Mouse (Mus musculus): ENCODE measurements around the gene Birc3. TPM values are rescaled to one million over a fixed set of nuclear protein-coding genes. Genes with fewer than 3 reads are reported as not detected.
"Not testable (repeated sequence)": the region's sequence is repeated elsewhere in the genome, so short reads cannot be mapped to it uniquely, and the experiment has no call there.

The Birc3 gene
- polyA plus RNA-seq, 1 experiment = 1.9 TPM

DNA sequence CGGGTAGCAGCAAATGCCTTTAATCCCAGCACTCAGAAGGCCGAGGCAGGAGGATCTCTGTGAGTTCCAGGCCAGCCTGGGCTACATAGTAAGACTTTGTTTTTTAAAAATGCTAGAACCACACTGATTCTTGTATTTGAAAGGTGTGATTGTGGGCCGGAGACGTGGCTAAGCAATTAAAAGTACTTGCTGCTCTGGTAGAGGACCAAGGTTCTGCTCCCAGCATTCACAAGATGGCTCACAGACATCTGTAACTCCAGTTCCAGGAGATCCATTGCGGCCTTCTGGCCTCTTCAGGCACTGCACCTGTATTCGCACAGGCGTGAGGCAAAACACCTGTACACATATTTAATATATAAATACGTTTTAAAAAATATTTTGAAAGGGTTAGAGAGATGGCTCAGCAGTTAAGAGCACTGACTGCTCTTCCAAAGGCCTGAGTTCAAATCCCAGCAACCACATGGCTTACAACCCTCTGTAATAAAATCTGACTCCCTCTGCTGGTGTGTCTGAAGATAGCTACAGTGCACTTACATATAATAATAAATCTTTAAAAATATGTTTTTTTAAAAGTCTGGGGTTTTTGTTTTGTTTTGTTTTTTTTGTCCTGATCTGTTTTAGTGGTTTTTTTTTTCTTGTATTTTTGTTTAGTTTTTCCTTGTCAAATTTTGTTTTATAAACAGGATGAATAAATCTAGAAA is 675 bp upstream of the Birc3 start:
- Histone ChIP-seq H3K4me3 (ENCODE audit: control insufficient read depth, low read depth, low read length) (no peak overlapping the region), H3K27ac (ENCODE audit: control insufficient read depth, insufficient read depth, low read depth, low read length) (0 out of 2 replicates have a peak overlapping the region, but pooled peaks have one; percentile 7)

DNA sequence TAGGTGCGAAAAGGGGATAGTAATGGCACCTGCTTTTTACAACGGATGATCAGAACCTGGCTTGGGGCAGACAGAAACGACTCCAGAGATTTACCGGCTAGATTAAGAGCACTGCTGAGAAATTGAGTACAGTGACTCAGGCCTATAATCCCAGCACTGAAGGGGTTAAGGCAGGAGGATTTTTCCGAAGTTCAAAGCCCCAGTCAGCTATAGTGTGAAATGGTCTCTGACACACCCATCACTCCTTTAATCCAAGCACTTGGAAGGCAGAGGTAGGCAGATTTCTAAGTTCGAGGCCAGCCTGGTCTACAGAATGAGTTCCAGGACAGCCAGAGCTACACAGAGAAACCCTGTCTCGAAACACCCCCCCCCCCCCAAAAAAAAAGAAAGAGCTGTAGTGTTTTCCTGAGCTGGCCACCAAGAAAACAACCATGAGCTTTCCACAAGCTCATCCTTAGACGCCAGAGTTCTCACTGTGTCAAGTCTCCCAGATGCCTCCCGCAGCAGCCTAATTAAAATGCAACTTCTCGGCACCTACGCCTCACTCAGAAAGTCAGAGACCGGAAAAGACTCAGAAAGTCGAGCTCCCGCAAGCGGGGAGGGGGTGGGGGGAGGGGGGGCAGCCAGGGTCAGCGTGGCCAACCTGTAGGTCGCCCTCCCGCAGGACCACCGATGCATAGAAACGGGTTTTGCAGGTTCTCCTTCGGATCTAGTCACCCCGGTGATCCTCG is 777 bp downstream of the Birc3 start:
- Histone ChIP-seq H3K36me3 (ENCODE audit: control insufficient read depth, insufficient read depth, low read length) (no peaks in the 10 kb centered on the region), H3K27me3 (ENCODE audit: control insufficient read depth, insufficient read depth, low read length) (no peaks in the 10 kb centered on the region), H3K4me1 (ENCODE audit: control insufficient read depth, insufficient read depth, low read length) (peaks cover 8% of the 10 kb centered on the region), H3K4me3 (ENCODE audit: control insufficient read depth, low read depth, low read length) (peak overlapping the region; percentile 88), H3K27ac (ENCODE audit: control insufficient read depth, insufficient read depth, low read depth, low read length) (peak overlapping the region; percentile 88)
- TF ChIP-seq POLR2A (IDR thresholded peaks at IDR 0.05; ENCODE audit: control insufficient read depth, low read depth, low read length) = no peak
- TF ChIP-seq CTCF (IDR thresholded peaks at IDR 0.05; ENCODE audit: control insufficient read depth, insufficient read depth, insufficient replicate concordance, low read depth, low read length) = no peak

More for the DNA sequence above, 675 bp upstream of the Birc3 start:
- Histone ChIP-seq H3K36me3 (ENCODE audit: control insufficient read depth, insufficient read depth, low read length) (no peaks in the 10 kb centered on the region), H3K4me1 (ENCODE audit: control insufficient read depth, insufficient read depth, low read length) (peaks cover 5% of the 10 kb centered on the region), H3K27me3 (ENCODE audit: control insufficient read depth, insufficient read depth, low read length) (no peaks in the 10 kb centered on the region)
- no peak for TF ChIP-seq POLR2A (IDR thresholded peaks at IDR 0.05; ENCODE audit: control insufficient read depth, low read depth, low read length)
- TF ChIP-seq CTCF (IDR thresholded peaks at IDR 0.05; ENCODE audit: control insufficient read depth, insufficient read depth, insufficient replicate concordance, low read depth, low read length) = no peak

DNA sequence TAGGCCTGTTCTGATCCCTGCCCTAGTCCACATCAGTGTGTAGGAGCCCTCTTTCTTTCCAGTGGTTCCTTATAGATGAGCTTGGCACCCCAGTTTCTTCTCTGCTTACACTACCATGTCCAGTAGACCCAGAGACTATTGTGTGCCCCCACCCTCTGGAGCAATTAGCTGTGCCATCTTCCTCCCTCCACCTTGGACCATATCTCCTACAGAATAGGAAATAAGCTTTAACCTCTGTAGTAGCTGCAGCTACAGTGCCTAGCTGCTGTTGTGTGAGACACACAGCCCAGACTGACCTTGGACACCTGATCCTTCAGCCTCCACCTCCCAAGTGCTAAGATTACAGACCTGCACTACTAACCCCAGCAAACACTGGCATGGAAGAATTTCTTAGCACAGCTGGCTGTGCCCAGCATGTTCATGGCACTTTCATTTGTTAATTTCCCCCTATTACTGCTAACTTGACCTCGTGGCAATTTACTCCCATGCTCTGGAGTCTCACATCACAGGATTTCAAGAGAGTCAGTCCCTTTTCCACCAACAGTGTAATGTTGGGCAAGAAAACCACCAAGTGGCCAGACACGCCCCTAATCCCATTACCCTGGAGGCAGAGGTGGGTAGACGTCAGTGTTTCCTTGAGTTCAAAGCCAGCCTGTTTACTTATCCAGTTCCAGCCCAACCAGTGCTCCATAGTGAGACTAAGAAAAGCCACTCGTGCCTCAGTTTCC is 1.5 kb downstream of the Birc3 start:
- no peak overlapping the region for H3K4me3 ChIP-seq (ENCODE audit: control insufficient read depth, low read depth, low read length)
- H3K4me1 ChIP-seq (ENCODE audit: control insufficient read depth, insufficient read depth, low read length) = peaks cover 8% of the 10 kb centered on the region
- H3K27ac ChIP-seq (ENCODE audit: control insufficient read depth, insufficient read depth, low read depth, low read length) = no peak overlapping the region
- no peaks in the 10 kb centered on the region for H3K27me3 ChIP-seq (ENCODE audit: control insufficient read depth, insufficient read depth, low read length)
- no peaks in the 10 kb centered on the region for H3K36me3 ChIP-seq (ENCODE audit: control insufficient read depth, insufficient read depth, low read length)
- TF ChIP-seq CTCF (IDR thresholded peaks at IDR 0.05; ENCODE audit: control insufficient read depth, insufficient read depth, insufficient replicate concordance, low read depth, low read length) = no peak
- no peak for TF ChIP-seq POLR2A (IDR thresholded peaks at IDR 0.05; ENCODE audit: control insufficient read depth, low read depth, low read length)

GRCm38 (mm10) chr9:7870556-7871315 is 2.2 kb downstream of the Birc3 start:
- TF ChIP-seq CTCF (IDR thresholded peaks at IDR 0.05; ENCODE audit: control insufficient read depth, insufficient read depth, insufficient replicate concordance, low read depth, low read length) (no peak), POLR2A (IDR thresholded peaks at IDR 0.05; ENCODE audit: control insufficient read depth, low read depth, low read length) (no peak)
- Histone ChIP-seq H3K4me3 (ENCODE audit: control insufficient read depth, low read depth, low read length) (no peak overlapping the region), H3K27ac (ENCODE audit: control insufficient read depth, insufficient read depth, low read depth, low read length) (no peak overlapping the region), H3K4me1 (ENCODE audit: control insufficient read depth, insufficient read depth, low read length) (peaks cover 8% of the 10 kb centered on the region), H3K36me3 (ENCODE audit: control insufficient read depth, insufficient read depth, low read length) (no peaks in the 10 kb centered on the region), H3K27me3 (ENCODE audit: control insufficient read depth, insufficient read depth, low read length) (no peaks in the 10 kb centered on the region)

DNA sequence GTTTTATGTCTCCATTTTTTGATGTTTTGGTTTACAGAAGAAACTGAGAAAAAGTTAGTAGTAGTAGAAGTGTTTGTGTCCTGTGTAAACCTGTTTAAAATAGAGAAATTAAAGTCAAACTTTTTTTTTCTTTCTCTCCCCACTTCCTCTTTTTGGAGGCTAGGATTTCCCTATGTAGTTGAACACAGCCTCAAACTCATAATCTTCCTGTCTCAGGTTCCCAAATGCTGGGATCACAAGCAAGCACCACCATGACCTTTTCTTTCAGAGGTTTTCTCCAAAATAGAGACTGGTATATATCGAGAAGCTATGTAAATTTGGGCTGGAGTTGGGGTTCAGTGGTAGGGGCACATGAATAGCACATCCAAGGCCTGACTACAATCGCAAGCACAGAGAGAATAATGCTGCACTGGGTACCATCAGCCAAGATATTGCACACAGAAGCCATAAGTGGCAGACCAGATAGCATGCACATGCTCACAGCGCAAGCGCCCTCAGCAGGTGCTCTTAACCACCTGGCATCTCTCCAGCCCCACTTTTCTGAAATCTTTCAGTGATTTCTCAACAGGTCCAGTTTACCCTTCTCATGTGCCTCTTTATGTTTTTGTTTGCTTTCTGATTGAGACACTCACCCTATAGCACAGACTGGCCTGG is 4.0 kb downstream of the Birc3 start:
- TF ChIP-seq POLR2A (IDR thresholded peaks at IDR 0.05; ENCODE audit: control insufficient read depth, low read depth, low read length) (no peak), CTCF (IDR thresholded peaks at IDR 0.05; ENCODE audit: control insufficient read depth, insufficient read depth, insufficient replicate concordance, low read depth, low read length) (no peak)

GRCm38 (mm10) chr9:7867981-7868380 is 5.0 kb downstream of the Birc3 start:
- Histone ChIP-seq H3K27ac (ENCODE audit: control insufficient read depth, insufficient read depth, low read depth, low read length) (peak overlapping the region; percentile 7; the same call in 1 of the 2 replicates), H3K4me3 (ENCODE audit: control insufficient read depth, low read depth, low read length) (no peak overlapping the region), H3K27me3 (ENCODE audit: control insufficient read depth, insufficient read depth, low read length) (no peaks in the 10 kb centered on the region), H3K36me3 (ENCODE audit: control insufficient read depth, insufficient read depth, low read length) (no peaks in the 10 kb centered on the region), H3K4me1 (ENCODE audit: control insufficient read depth, insufficient read depth, low read length) (peaks cover 8% of the 10 kb centered on the region)
- TF ChIP-seq CTCF (IDR thresholded peaks at IDR 0.05; ENCODE audit: control insufficient read depth, insufficient read depth, insufficient replicate concordance, low read depth, low read length) (no peak), POLR2A (IDR thresholded peaks at IDR 0.05; ENCODE audit: control insufficient read depth, low read depth, low read length) (no peak)

More for the DNA sequence above, 4.0 kb downstream of the Birc3 start:
- Histone ChIP-seq H3K27ac (ENCODE audit: control insufficient read depth, insufficient read depth, low read depth, low read length) (peak overlapping the region; percentile 12; the same call in 1 of the 2 replicates), H3K27me3 (ENCODE audit: control insufficient read depth, insufficient read depth, low read length) (no peaks in the 10 kb centered on the region), H3K4me3 (ENCODE audit: control insufficient read depth, low read depth, low read length) (no peak overlapping the region), H3K36me3 (ENCODE audit: control insufficient read depth, insufficient read depth, low read length) (no peaks in the 10 kb centered on the region), H3K4me1 (ENCODE audit: control insufficient read depth, insufficient read depth, low read length) (peaks cover 8% of the 10 kb centered on the region)

DNA sequence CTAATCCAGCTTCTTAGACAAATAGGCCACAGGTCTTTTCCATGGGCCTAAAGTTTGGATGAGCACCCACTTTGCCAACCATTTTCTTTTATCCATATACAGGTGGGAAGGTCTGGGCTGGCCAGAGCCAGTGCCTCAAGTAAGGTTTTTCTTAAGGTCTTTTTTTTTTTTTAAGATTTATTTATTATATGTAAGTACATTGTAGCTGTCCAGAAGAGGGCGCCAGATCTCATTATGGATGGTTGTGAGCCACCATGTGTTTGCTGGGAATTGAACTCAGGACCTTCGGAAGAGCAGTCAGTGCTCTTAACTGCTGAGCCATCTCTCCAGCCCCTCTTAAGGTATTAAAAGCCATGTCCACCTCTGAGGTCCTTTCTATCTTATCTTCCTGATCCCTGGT is 6.0 kb downstream of the Birc3 start:
- H3K4me3 ChIP-seq (ENCODE audit: control insufficient read depth, low read depth, low read length); H3K36me3 ChIP-seq (ENCODE audit: control insufficient read depth, insufficient read depth, low read length): not testable (repeated sequence)

More for the DNA sequence above, 6.0 kb downstream of the Birc3 start:
- not testable (repeated sequence) for H3K4me1 ChIP-seq (ENCODE audit: control insufficient read depth, insufficient read depth, low read length); H3K27me3 ChIP-seq (ENCODE audit: control insufficient read depth, insufficient read depth, low read length); H3K27ac ChIP-seq (ENCODE audit: control insufficient read depth, insufficient read depth, low read depth, low read length)
